Mouse (Mus musculus) spleen, postnatal 36 days (tissue): Measurements from ENCODE around the gene Tox3.

Source experiments
- DNase-seq, 2 experiments: peaks; one replicate each; pipeline ENCODE4 v3.0.0; 2022; ENCODE audit warnings: low spot score in 2 of 2, mixed read lengths in 1 of 2

The Tox3 gene

GRCm38 (mm10) chr8:90243957-90244356 is 104.2 kb downstream of the Tox3 start:
- no peak for DNase-seq

- DNase-seq, result no peak
Observed at GRCm38 (mm10) chr8:90242351-90242750, 105.8 kb downstream of the Tox3 start.

DNA sequence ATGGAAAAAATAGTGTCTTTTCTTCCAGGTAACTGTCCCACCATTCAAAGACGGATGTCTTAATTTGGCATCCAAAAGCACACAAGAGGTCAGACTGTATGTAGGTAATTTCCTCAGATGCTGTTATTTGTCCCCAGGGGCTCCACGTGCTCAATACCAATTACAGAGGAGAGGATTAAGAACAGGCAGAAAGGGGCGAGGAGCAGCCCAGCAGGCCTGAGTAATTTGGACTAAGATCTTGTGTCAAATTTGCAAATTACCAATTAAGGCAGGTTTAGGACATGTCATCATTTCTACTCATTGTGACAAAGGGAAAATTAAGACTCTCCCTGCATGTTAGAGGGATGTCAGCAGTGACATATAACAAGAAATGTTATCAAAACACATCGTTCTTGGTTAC is 106.7 kb downstream of the Tox3 start:
- DNase-seq, result no peak

- DNase-seq, result no peak
Observed at GRCm38 (mm10) chr8:90232501-90232900, 115.6 kb downstream of the Tox3 start.

GRCm38 (mm10) chr8:90224172-90224571 is 124.0 kb downstream of the Tox3 start:
- no peak for DNase-seq

- no peak for DNase-seq
Observed at GRCm38 (mm10) chr8:90209105-90210037, 138.8 kb downstream of the Tox3 start.
